Mouse (Mus musculus) E14TG2a.4 (cell line): ENCODE measurements around the gene Tab1.

ENCODE experiments used
- H3K27me3 ChIP-seq: 2 replicates; pipeline ENCODE4 v1.6.1; 2014; ENCODE audit warnings: low read length, control low read depth; ENCODE audit not compliant: insufficient read depth
- H3K36me3 ChIP-seq: 2 replicates; pipeline ENCODE4 v1.6.1; 2014; ENCODE audit warnings: low read length, control low read depth; ENCODE audit not compliant: insufficient read depth
- H3K4me1 ChIP-seq: replicated peaks from 2 replicates; pipeline ENCODE4 v1.6.1; 2014; ENCODE audit warnings: low read depth, low read length, control low read depth
- H3K4me3 ChIP-seq: replicated peaks from 2 replicates; pipeline ENCODE4 v1.5.1; 2014; ENCODE audit warnings: mild to moderate bottlenecking, low read length
- H3K9me3 ChIP-seq: 2 replicates; pipeline ENCODE4 v1.6.1; 2014; ENCODE audit warnings: low read length, control low read depth
- CTCF ChIP-seq: conservative IDR thresholded peaks from 2 replicates; pipeline ENCODE4 v1.5.1; 2014; ENCODE audit warnings: low read length
- NANOG ChIP-seq: IDR thresholded peaks from 2 replicates; pipeline ENCODE4 v1.6.1; 2014; ENCODE audit warnings: borderline replicate concordance, low read length, mixed read lengths
- POU5F1 ChIP-seq: IDR thresholded peaks from 2 replicates; pipeline ENCODE4 v1.6.1; 2014; ENCODE audit warnings: low read length, borderline replicate concordance

The Tab1 gene

DNA sequence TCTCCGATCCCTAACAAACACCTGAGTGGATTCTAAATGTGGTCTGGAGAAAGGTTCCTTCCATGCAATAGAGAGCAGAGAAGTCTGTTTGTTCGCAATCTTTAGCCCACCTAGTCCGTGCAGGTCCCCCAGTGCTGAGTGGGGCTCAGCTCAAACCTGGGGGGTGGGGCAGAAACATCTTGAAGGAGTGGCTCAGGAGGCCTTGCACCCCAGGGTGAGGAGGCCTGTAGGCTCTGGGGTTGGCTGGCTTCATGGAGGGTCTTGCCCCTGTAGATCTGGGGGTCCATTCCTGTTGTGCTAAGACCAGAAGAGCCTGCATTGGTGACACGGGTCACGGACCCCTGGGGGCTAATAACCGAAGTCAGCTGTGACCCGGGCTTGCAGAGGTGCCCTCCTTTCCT, 40.9 kb upstream of the Tab1 start:
- Histone ChIP-seq H3K27me3 (peaks cover 12% of the 10 kb centered on the region), H3K4me1 (peaks cover 74% of the 10 kb centered on the region), H3K9me3 (no peaks in the 10 kb centered on the region), H3K36me3 (0 out of 2 replicates have a peak, but pooled peaks cover 5% of the 10 kb centered on the region), H3K4me3 (peak overlapping the region; percentile 89)
- TF ChIP-seq CTCF (no peak), NANOG (no peak), POU5F1 (no peak)

DNA sequence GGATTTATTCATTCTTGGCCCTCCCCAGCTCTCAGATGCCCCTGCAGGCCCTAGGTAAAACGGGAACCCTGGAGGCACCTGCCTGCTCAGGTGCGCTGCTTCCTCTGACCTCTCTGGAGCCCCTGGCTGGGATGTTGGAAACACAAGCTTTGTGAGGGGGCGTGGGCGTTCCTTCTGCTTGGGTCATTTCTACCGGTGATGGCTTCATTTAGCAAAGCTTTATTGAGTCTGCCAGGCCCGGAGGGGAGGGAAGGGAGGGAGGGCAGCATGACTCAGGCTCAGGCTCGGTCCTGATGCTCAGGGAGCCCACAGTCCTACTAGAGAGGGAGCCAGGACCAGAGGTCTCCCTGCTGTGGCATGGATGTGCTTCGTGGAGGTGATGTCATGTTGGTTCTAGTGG, 40.3 kb upstream of the Tab1 start:
- Histone ChIP-seq H3K36me3 (0 out of 2 replicates have a peak, but pooled peaks cover 5% of the 10 kb centered on the region), H3K9me3 (no peaks in the 10 kb centered on the region), H3K4me1 (peaks cover 80% of the 10 kb centered on the region), H3K27me3 (peaks cover 12% of the 10 kb centered on the region), H3K4me3 (peak overlapping the region; percentile 89)
- no peak for TF ChIP-seq CTCF
- TF ChIP-seq NANOG: no peak
- no peak for TF ChIP-seq POU5F1

DNA sequence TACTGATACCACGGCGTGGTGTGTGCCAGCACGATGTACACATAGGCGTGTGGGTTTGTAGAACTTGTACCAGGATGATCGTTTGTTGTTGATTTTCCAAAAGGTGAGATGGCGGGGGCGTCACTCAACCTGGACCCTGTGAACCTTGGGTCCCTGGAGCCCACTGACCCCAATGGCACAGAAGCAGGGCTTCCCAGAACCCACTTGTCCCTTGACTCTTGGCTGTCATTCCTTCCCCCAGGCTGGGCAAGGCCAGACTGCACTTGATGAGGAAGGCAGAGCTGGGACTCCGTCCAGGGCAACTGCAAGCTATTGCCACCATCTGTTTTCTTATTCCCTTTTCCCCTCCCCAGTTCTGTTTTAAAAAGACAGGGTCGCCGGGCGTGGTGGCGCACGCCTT, 38.7 kb upstream of the Tab1 start:
- H3K36me3 ChIP-seq: peaks cover 12% of the 10 kb centered on the region; the same call in 1 of the 2 replicates
- H3K4me1 ChIP-seq: peaks cover 92% of the 10 kb centered on the region
- H3K27me3 ChIP-seq: peaks cover 12% of the 10 kb centered on the region
- TF ChIP-seq CTCF: no peak
- no peak for TF ChIP-seq NANOG
- TF ChIP-seq POU5F1: no peak
- no peaks in the 10 kb centered on the region for H3K9me3 ChIP-seq
- H3K4me3 ChIP-seq: peak overlapping the region; percentile 62

DNA sequence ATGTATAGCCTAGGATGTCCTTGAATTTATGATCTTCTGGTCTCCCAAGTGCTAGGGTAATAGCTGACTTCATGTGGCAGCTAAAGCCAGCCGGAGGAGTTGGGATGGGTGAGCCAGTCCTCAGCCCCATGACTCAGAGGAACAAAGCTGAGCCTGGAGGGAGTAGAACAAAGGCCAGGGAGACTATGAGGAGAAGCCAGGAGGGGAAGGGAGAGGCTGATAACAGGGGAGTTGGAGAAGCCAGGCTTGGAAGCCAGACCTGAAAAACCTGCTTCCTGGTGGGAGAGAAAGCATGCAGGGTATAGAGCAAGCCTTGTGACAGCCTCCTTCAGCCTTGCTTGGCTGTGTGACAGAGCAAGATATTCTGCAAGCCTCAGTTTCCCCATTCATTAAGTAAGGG, 37.3 kb upstream of the Tab1 start:
- H3K9me3 ChIP-seq: no peaks in the 10 kb centered on the region
- TF ChIP-seq POU5F1 (no peak), CTCF (no peak), NANOG (no peak)
- H3K27me3 ChIP-seq: peaks cover 12% of the 10 kb centered on the region
- peak overlapping the region; percentile 61 for H3K4me3 ChIP-seq
- H3K4me1 ChIP-seq: peaks cover 92% of the 10 kb centered on the region
- peaks cover 12% of the 10 kb centered on the region; the same call in 1 of the 2 replicates for H3K36me3 ChIP-seq

DNA sequence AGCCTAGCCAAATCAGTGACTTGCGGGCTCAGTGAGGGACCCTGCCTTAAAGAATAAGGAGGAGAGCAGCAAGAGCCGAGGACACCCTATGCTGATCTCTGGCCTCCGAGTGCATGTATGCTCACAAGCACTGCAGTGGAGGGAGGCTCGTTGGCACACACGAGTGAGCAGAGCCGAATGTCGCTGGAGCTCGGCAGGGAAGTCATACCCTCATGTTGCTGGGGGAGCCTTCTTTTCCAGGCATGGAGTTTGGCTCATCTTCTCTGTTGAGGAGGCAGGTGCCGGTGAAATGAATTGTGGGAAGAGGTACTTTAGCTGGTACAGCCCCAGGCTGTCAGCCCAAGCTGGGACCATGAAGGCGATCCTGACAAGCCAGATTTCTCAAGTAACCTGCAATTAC, 36.5 kb upstream of the Tab1 start:
- H3K4me1 ChIP-seq: peaks cover 97% of the 10 kb centered on the region
- H3K27me3 ChIP-seq: peaks cover 12% of the 10 kb centered on the region
- TF ChIP-seq POU5F1 (no peak), NANOG (no peak), CTCF (no peak)
- H3K4me3 ChIP-seq: peak overlapping the region; percentile 61
- peaks cover 14% of the 10 kb centered on the region for H3K36me3 ChIP-seq
- H3K9me3 ChIP-seq: no peaks in the 10 kb centered on the region

DNA sequence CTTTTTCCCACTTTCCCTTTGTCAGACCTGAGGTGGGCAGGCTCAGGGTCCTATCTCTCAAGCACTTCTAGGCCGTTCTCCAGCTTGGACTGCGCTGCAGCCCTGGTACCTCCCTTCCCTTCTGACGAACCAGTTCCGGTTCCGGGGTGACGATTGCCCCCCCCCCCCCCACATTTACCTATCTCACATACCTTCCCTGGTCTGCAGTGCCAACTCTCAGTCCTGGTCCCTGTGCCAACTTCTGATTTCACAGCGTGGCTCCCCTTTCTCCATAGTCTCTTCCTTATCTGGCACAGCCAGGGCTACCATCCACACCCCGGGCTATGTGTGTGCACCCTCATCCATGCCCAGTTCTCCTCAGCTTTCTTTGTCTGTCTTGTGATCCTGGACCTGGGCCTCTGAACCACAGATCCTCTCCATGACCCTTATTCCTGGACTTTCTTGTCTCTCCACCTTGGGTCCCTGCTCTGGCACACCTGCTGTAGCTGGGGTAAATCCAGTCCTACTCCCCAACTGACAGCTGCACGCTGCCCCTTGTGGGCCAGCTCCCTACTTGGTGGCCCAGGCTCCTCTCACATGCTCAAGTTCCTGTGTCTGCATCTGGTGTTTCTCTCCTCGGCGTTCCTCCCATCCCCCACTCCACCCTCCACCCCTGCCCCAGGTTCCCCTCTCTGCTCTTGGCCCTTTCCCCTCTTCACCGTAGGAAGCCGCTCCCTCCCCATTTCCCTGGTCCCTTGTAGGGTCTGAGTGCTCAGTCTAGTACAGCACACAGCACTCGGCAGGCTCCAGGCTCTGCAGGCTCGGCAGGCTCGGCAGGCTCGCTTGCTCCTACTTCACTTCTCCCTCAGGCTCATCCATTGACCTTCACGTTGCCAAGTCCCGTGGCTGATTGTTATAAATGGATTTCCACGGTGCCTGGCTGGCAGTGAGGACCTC, 35.7 kb upstream of the Tab1 start:
- Histone ChIP-seq H3K4me1 (peaks cover 99% of the 10 kb centered on the region), H3K4me3 (peak overlapping the region; percentile 61), H3K9me3 (no peaks in the 10 kb centered on the region), H3K27me3 (peaks cover 7% of the 10 kb centered on the region), H3K36me3 (peaks cover 21% of the 10 kb centered on the region)
- TF ChIP-seq CTCF: no peak
- no peak for TF ChIP-seq POU5F1
- no peak for TF ChIP-seq NANOG

DNA sequence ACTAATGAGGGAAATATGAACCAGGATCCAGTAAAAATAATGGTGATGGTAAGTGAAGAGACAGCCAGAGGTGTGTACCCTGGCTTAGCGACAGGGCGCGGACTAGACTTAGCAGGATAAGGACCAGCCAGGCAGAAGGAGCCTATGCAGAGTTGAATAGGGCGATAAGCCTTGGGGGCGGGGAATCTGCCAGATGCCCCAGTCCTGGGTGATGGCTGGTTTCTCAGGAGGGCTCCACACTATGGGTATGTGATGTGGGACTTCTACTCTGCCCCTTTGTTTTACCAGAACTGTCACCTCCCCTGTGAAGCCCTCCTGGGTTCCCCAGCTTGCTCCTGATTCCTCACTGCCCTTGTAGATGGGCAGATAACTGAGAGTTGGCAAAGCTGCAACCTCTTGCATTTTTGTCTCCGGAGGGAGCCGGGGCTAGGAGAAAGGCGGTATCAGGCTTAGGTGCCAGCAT, 34.9 kb upstream of the Tab1 start:
- Histone ChIP-seq H3K36me3 (peaks cover 28% of the 10 kb centered on the region), H3K4me1 (peaks cover 99% of the 10 kb centered on the region), H3K4me3 (peak overlapping the region; percentile 61), H3K27me3 (no peaks in the 10 kb centered on the region), H3K9me3 (no peaks in the 10 kb centered on the region)
- TF ChIP-seq NANOG: no peak
- TF ChIP-seq CTCF: no peak
- no peak for TF ChIP-seq POU5F1

DNA sequence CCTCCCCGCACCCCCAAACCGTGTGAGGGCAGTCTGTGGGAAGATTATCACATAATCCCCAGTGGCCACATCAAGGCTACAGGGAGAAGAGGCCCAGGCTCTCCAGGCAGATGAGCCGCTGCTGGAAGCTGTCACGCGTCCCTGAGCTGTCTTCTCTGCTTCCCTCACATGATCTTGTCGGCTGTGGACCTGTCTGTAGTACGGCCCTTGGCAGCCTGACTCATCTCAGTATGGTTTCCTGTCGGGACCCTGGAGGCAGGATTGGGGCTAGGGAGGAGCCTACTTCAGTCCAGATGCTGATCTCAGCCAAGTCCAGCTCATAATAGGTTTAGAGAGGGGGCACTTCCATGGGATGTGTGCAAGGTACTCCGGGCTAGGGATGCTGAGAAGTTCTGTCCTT, 34.1 kb upstream of the Tab1 start:
- H3K4me3 ChIP-seq: peak overlapping the region; percentile 61
- no peaks in the 10 kb centered on the region for H3K9me3 ChIP-seq
- TF ChIP-seq NANOG: no peak
- TF ChIP-seq CTCF: no peak
- TF ChIP-seq POU5F1: no peak
- no peaks in the 10 kb centered on the region for H3K27me3 ChIP-seq
- H3K36me3 ChIP-seq: peaks cover 30% of the 10 kb centered on the region
- peaks cover 100% of the 10 kb centered on the region for H3K4me1 ChIP-seq

DNA sequence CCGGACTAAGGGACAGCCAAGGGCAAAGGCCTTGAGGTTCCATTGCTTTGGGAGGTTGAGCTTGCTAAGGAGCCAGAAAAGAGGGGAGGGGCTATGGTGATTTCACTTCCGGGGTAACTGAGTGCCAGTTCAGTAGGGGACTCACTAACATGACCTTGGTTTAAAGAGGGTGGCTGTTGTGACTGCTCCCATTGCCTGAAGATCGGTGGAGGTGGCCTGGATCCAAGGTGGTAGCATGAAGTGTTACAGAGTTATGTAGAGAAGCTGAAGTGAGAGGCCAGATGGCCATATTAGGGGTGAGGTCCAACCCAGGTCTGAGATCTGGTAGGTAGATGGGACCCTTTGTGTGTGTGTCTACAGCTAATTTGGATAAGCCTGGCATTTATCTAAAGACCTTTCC, 33.5 kb upstream of the Tab1 start:
- Histone ChIP-seq H3K4me3 (peak overlapping the region; percentile 61), H3K4me1 (peaks cover 98% of the 10 kb centered on the region), H3K9me3 (no peaks in the 10 kb centered on the region), H3K36me3 (peaks cover 30% of the 10 kb centered on the region), H3K27me3 (no peaks in the 10 kb centered on the region)
- TF ChIP-seq CTCF (no peak), POU5F1 (no peak), NANOG (no peak)
